Mouse (Mus musculus): Measurements from ENCODE around the gene Ankrd9.

DNA sequence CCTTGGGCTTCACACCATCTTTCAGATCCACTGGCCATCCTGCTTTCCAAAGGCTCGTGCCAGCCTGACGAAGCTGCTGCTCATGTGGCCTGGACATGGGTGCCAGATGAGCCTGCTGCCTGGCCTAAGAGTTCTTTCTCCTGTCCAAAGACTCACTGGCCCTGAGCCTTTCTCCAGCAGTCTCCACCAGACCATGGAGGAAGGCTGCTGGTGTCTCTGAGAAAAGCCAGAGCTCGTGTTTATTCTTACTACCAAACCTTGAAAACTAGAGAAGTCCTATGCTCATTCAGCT is 30.0 kb downstream of the Ankrd9 start:
- TF ChIP-seq CTCF (IDR thresholded peaks at IDR 0.05; ENCODE audit: low read depth, low read length) (no peak), POLR2A (IDR thresholded peaks at IDR 0.05; ENCODE audit: borderline replicate concordance, low read depth, low read length) (no peak)
